Mouse (Mus musculus): ENCODE measurements around the gene Gm9507.
"Not testable (repeated sequence)": the region's sequence is repeated elsewhere in the genome, so short reads cannot be mapped to it uniquely, and the experiment has no call there.

Gm9507 gene

GRCm38 (mm10) chr10:77772142-77772541 is 39.5 kb downstream of the Gm9507 start:
- not testable (repeated sequence) for DNase-seq (ENCODE audit: low spot score in 2 of 2)

DNA sequence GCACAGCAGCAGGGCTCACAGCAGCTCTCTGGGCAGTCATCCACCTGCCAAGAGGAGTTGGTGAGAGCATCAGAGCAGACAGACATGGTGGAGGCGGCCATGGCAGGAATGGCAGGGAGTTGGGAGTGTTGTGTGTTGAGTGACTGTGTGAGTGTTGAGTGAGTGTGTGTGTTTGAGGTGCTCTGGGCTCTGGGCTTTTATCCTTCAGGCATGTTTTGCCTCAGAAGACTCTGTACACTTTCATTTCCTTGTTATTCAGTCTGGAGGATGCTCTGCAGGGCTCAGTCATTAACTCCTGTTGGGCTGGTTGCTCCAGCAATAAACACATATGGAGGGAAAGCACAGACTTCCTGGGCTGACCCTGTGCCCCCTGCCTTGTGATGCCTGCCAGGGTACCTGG is 40.4 kb downstream of the Gm9507 start, which contains the start of gene Gm3238:
Gm3238 (minus strand) TSS at position 101 of the 400 bp plus-strand sequence.
- not testable (repeated sequence) for DNase-seq (ENCODE audit: low spot score in 2 of 2)

DNA sequence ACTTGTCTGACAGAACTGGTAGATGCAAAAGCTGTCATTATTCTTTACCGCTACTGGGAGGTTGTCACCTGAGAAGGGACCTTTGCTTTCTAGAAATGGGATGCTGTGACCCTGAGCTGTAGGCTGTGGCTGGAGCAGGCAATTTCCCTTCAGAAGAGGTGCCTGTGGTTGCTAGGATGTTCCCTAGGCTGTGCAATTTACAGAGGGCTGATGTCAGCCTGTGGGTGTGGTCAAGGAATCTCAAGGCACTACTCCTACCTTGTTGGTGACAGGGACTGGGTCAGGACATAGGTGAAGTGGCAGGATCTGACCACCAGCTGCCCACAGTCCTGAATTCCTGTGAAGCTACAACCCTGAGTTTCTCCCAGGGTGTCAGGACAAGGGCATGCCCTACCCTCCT is 41.9 kb downstream of the Gm9507 start:
- DNase-seq (ENCODE audit: low spot score in 2 of 2): no peak
